Mouse (Mus musculus) cerebellum, adult 11-12 months (tissue): ENCODE measurements around the gene Yif1b.

ENCODE experiments used
- DNase-seq: peaks from one replicate; pipeline ENCODE4 v3.0.0; 2022

The Yif1b gene

GRCm38 (mm10) chr7:29244732-29245416, 6.7 kb downstream of the Yif1b start:
- DNase-seq, result no peak

GRCm38 (mm10) chr7:29246015-29246414, 7.9 kb downstream of the Yif1b start:
- DNase-seq, result no peak

- DNase-seq, result no peak
Measured at GRCm38 (mm10) chr7:29246619-29247313, 8.6 kb downstream of the Yif1b start.

GRCm38 (mm10) chr7:29247314-29247700, 9.2 kb downstream of the Yif1b start:
- peak; percentile 61 for DNase-seq

GRCm38 (mm10) chr7:29247706-29248105, 9.6 kb downstream of the Yif1b start:
- no peak for DNase-seq

- no peak for DNase-seq
Measured at GRCm38 (mm10) chr7:29248261-29248841, 10.2 kb downstream of the Yif1b start, which contains the start of gene 2200002D01Rik. TSS of gene 2200002D01Rik (minus strand) at chr7:29248466.

GRCm38 (mm10) chr7:29251166-29251565, 13.0 kb downstream of the Yif1b start:
- no peak for DNase-seq

- DNase-seq, result no peak
Measured at GRCm38 (mm10) chr7:29253842-29254241, 15.7 kb downstream of the Yif1b start.

GRCm38 (mm10) chr7:29255875-29256274, 17.7 kb downstream of the Yif1b start:
- no peak for DNase-seq

- DNase-seq, result no peak
Measured at GRCm38 (mm10) chr7:29257368-29257767, 19.2 kb downstream of the Yif1b start.

- no peak for DNase-seq
Measured at GRCm38 (mm10) chr7:29259781-29260730, 21.9 kb downstream of the Yif1b start.

- no peak for DNase-seq
Measured at GRCm38 (mm10) chr7:29262151-29262550, 24.0 kb downstream of the Yif1b start.

GRCm38 (mm10) chr7:29263831-29264230, 25.7 kb downstream of the Yif1b start:
- no peak for DNase-seq

GRCm38 (mm10) chr7:29265636-29266035, 27.5 kb downstream of the Yif1b start:
- no peak for DNase-seq

GRCm38 (mm10) chr7:29266931-29267330, 28.8 kb downstream of the Yif1b start:
- DNase-seq, result no peak

GRCm38 (mm10) chr7:29270445-29270844, 32.3 kb downstream of the Yif1b start:
- DNase-seq, result no peak

GRCm38 (mm10) chr7:29271687-29272465, 33.7 kb downstream of the Yif1b start:
- no peak for DNase-seq

GRCm38 (mm10) chr7:29276715-29277114, 38.6 kb downstream of the Yif1b start:
- DNase-seq, result no peak

- DNase-seq, result no peak
Measured at GRCm38 (mm10) chr7:29277510-29277909, 39.4 kb downstream of the Yif1b start.

- no peak for DNase-seq
Measured at GRCm38 (mm10) chr7:29279261-29279660, 41.1 kb downstream of the Yif1b start.

- no peak for DNase-seq
Measured at GRCm38 (mm10) chr7:29279924-29280323, 41.8 kb downstream of the Yif1b start.

- peak; percentile 58 for DNase-seq
Measured at GRCm38 (mm10) chr7:29280801-29281200, 42.7 kb downstream of the Yif1b start.
